ENCODE assay signal across 11 mouse cellular contexts in the genomic region with DNA sequence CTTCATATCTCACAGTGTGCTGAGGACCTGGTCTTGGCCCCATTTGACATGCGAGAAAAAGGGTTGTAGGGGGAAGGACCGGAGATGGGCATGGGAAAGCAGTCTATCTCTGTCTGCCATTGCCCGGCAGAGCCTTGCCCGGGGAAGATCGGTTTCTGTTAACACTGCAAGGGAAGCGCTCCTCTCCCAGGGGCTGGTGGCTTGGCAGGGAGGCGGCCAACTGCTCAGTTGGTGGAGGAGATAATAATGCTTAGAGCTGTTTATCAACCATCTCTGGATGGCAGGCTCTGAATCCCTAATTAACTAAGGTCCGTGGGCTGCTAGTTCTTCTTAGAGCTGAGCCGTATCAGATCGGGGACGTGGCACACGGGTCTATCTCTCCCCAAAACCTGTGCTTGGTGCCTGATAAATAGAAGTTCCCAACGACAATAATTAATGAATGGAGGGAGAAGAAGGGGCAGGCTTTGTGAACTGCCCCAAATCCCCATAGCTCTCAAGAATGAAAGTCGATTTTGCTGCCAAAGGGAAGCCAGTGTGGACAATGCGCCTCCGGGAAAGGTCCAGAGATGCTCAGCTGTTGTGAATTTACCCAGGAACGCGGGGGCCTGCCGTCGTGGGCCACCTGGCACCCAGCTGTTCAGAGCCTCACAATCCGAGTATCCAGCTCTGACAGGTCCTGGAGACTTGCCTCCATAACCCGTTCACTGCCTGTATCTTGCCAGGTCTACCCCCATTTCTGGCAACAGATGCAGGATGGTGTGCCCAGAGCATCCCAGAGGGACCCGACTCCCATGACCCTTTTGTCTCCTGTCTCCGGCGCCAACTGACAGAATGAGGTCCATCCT.
DNase-seq lines count a peak whose midpoint lies in the region; ATAC-seq lines count a peak whose summit lies in the region.
"Had no signal": no experiment of that assay in that cellular context is flagged by ENCODE, and none has a peak within 500 bp of the region (broad histone marks: within the 10 kb centered on the region; RNA-seq: fewer than 3 reads in every experiment).

No protein-coding gene starts in this region.

- no peaks in the 10 kb centered on the region for H3K9me3 ChIP-seq in hindbrain, embryonic 13.5 days
- no peaks in the 10 kb centered on the region for H3K9me3 ChIP-seq in hindbrain, embryonic 11.5 days (ENCODE audit: control insufficient read depth, low read length)
- no peaks in the 10 kb centered on the region for H3K9me3 ChIP-seq in embryonic facial prominence, embryonic 11.5 days (replicated peaks; ENCODE audit: control insufficient read depth, low read length)
- H3K9me3 ChIP-seq: embryonic facial prominence, embryonic 12.5 days had no signal

- H3K27ac ChIP-seq in hindbrain, embryonic 13.5 days = peak overlapping the region; percentile 36; the same call in 1 of the 2 replicates
- no peak overlapping the region for H3K27ac ChIP-seq in hindbrain, embryonic 11.5 days (ENCODE audit: low read depth, low read length)
- no peak overlapping the region for H3K27ac ChIP-seq in embryonic facial prominence, embryonic 11.5 days (replicated peaks; ENCODE audit: low read depth, low read length)
- H3K27ac ChIP-seq: embryonic facial prominence, embryonic 12.5 days had no signal

- peak; percentile 69 for ATAC-seq in hindbrain, embryonic 13.5 days (ENCODE audit: low FRiP score)
- no peak for ATAC-seq in hindbrain, embryonic 11.5 days (ENCODE audit: low FRiP score)
- ATAC-seq in embryonic facial prominence, embryonic 11.5 days (replicated peaks; ENCODE audit: insufficient number of reproducible peaks, low FRiP score, low TSS enrichment, low read depth) = no peak
- ATAC-seq in erythroid progenitor cell, adult 5-6 weeks (replicated peaks; ENCODE audit: low FRiP score, poor library complexity, severe bottlenecking) = no peak
- ATAC-seq: intestine, postnatal 0 days had no signal

- no peak overlapping the region for H3K9ac ChIP-seq in hindbrain, embryonic 13.5 days
- H3K9ac ChIP-seq in hindbrain, embryonic 11.5 days (ENCODE audit: low read depth, low read length) = no peak overlapping the region
- no peak overlapping the region for H3K9ac ChIP-seq in embryonic facial prominence, embryonic 11.5 days (replicated peaks; ENCODE audit: low read length)
- H3K9ac ChIP-seq: embryonic facial prominence, embryonic 12.5 days; lung, embryonic 14.5 days had no signal

- no peak overlapping the region for H3K4me2 ChIP-seq in hindbrain, embryonic 13.5 days
- no peak overlapping the region for H3K4me2 ChIP-seq in hindbrain, embryonic 11.5 days (replicated peaks; ENCODE audit: low read depth, low read length)
- no peak overlapping the region for H3K4me2 ChIP-seq in embryonic facial prominence, embryonic 11.5 days (ENCODE audit: low read depth, low read length)
- H3K4me2 ChIP-seq: embryonic facial prominence, embryonic 12.5 days; lung, embryonic 14.5 days had no signal

- DNase-seq in hindbrain, embryonic 11.5 days (ENCODE audit: low spot score) = no peak
- peak; percentile 15 for DNase-seq in brain, adult 2 months (ENCODE audit: low read depth, low spot score)
- peak; percentile 53 for DNase-seq in embryonic facial prominence, embryonic 11.5 days (ENCODE audit: low spot score)
- DNase-seq in layer of hippocampus, postnatal 36 days = peak; percentile 14 to 29
- no peak for DNase-seq in spleen, postnatal 14 days (ENCODE audit: low spot score in 2 of 2)
- no peak for DNase-seq in adrenal gland, postnatal 36 days
- DNase-seq: lung, embryonic 14.5 days had no signal

- H3K27me3 ChIP-seq in hindbrain, embryonic 13.5 days = no peaks in the 10 kb centered on the region
- H3K27me3 ChIP-seq in hindbrain, embryonic 11.5 days (ENCODE audit: control insufficient read depth, insufficient read depth, low read length) = no peaks in the 10 kb centered on the region
- H3K27me3 ChIP-seq in embryonic facial prominence, embryonic 11.5 days (ENCODE audit: control insufficient read depth, insufficient read depth, low read length) = no peaks in the 10 kb centered on the region
- H3K27me3 ChIP-seq: embryonic facial prominence, embryonic 12.5 days had no signal

- WGBS in hindbrain, embryonic 13.5 days = 61% methylated on average over 25 of the region's 25 CpGs
- 81% methylated on average over 25 of the region's 25 CpGs for WGBS in hindbrain, embryonic 11.5 days
- WGBS in embryonic facial prominence, embryonic 11.5 days = 70% methylated on average over 25 of the region's 25 CpGs

- H3K36me3 ChIP-seq in hindbrain, embryonic 13.5 days = no peaks in the 10 kb centered on the region
- no peaks in the 10 kb centered on the region for H3K36me3 ChIP-seq in hindbrain, embryonic 11.5 days (ENCODE audit: control insufficient read depth, insufficient read depth, low read length)
- H3K36me3 ChIP-seq in embryonic facial prominence, embryonic 11.5 days (replicated peaks; ENCODE audit: control insufficient read depth, insufficient read depth, low read depth, low read length) = no peaks in the 10 kb centered on the region
- H3K36me3 ChIP-seq: embryonic facial prominence, embryonic 12.5 days had no signal

- no peak overlapping the region for H3K4me3 ChIP-seq in hindbrain, embryonic 13.5 days
- H3K4me3 ChIP-seq in hindbrain, embryonic 11.5 days (ENCODE audit: low read depth, low read length) = no peak overlapping the region
- no peak overlapping the region for H3K4me3 ChIP-seq in embryonic facial prominence, embryonic 11.5 days (ENCODE audit: low read depth, low read length)
- H3K4me3 ChIP-seq: embryonic facial prominence, embryonic 12.5 days had no signal

- peaks cover 14% of the 10 kb centered on the region for H3K4me1 ChIP-seq in hindbrain, embryonic 13.5 days (replicated peaks)
- no peaks in the 10 kb centered on the region for H3K4me1 ChIP-seq in hindbrain, embryonic 11.5 days (replicated peaks; ENCODE audit: control insufficient read depth, insufficient read depth, low read length)
- no peaks in the 10 kb centered on the region for H3K4me1 ChIP-seq in embryonic facial prominence, embryonic 11.5 days (ENCODE audit: control insufficient read depth, insufficient read depth, low read length)

Comparison
In these comparisons a context has a peak if more than half of its experiments do, and no peak if none do; other contexts are left out.
1. DNase-seq: peak in brain, adult 2 months (single experiment), embryonic facial prominence, embryonic 11.5 days (single experiment) and layer of hippocampus, postnatal 36 days (2 of 2); none in hindbrain, embryonic 11.5 days (single experiment), spleen, postnatal 14 days (0 of 2) and adrenal gland, postnatal 36 days (0 of 2).